Mouse (Mus musculus): Measurements from ENCODE around the gene Gm21900.
"Not testable (repeated sequence)": the region's sequence is repeated elsewhere in the genome, so short reads cannot be mapped to it uniquely, and the experiment has no call there.

Gene Gm21900

DNA sequence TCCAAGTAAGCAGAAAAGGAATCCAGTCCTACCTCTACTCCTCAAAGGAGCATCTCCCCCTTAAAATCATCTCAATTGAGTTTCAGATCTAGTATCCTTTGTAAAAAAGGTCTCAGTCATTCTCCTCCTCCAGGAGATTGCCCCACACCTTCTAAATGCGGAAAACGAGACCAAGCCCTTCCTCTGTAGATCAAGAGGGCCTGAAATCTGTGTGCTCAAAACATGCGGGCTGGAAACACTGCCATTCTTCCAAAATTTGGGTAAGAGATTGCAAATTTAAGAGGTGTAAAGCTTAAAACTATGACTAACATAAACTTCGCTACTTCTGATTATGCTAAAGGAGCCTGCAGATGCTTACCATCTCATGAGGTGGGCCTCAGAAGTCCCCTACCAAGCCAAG, at the start of gene Gm21900:
Gene Gm21900, plus strand, starts transcription at position 301 of the 400 bp plus-strand sequence.
- DNase-seq (ENCODE audit: low read depth in 2 of 2, low spot score in 2 of 2) = not testable (repeated sequence)

DNA sequence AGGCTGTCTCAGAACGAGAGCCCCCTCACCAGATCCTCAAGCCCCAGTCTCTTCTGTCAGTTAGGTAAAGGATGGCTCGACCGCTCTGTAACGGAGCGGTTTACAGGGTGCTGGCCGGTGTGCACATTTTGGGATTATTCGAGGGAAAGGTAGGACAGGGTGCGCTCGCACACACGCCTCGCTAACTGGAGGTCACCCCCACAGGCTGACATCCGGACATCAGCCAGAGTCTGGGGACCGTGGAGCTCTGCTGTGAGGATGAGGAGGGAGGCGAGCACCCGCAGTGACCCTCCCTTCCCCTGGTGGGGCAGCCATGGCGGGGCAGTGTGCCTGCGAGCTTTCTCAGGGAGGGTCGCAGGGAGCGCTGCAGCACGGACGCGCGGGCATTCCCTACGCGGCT, 27.4 kb downstream of the Gm21900 start:
- peak; percentile 0 for DNase-seq (ENCODE audit: low read depth in 2 of 2, low spot score in 2 of 2)

Measured in CD8-positive naive resting alpha-beta T cell, adult 2 months (primary cell).